Mouse (Mus musculus) splenic B cell, adult 2 months (primary cell): ENCODE results near the gene Cubn.

Source experiments
- DNase-seq: peaks from one replicate; pipeline ENCODE4 v3.0.0-alpha.2; 2011; ENCODE audit warnings: low read depth, low spot score
- H3K27me3 ChIP-seq: 2 replicates; pipeline ENCODE4 v1.6.1; 2012; ENCODE audit warnings: mild to moderate bottlenecking, low read length, moderate library complexity, mixed read lengths; ENCODE audit not compliant: control insufficient read depth, poor library complexity, insufficient read depth, severe bottlenecking
- H3K36me3 ChIP-seq: 2 replicates; pipeline ENCODE4 v1.6.1; 2012; ENCODE audit warnings: mild to moderate bottlenecking, low read length, moderate library complexity, mixed read lengths; ENCODE audit not compliant: control insufficient read depth, poor library complexity, insufficient read depth, severe bottlenecking

Cubn gene

DNA sequence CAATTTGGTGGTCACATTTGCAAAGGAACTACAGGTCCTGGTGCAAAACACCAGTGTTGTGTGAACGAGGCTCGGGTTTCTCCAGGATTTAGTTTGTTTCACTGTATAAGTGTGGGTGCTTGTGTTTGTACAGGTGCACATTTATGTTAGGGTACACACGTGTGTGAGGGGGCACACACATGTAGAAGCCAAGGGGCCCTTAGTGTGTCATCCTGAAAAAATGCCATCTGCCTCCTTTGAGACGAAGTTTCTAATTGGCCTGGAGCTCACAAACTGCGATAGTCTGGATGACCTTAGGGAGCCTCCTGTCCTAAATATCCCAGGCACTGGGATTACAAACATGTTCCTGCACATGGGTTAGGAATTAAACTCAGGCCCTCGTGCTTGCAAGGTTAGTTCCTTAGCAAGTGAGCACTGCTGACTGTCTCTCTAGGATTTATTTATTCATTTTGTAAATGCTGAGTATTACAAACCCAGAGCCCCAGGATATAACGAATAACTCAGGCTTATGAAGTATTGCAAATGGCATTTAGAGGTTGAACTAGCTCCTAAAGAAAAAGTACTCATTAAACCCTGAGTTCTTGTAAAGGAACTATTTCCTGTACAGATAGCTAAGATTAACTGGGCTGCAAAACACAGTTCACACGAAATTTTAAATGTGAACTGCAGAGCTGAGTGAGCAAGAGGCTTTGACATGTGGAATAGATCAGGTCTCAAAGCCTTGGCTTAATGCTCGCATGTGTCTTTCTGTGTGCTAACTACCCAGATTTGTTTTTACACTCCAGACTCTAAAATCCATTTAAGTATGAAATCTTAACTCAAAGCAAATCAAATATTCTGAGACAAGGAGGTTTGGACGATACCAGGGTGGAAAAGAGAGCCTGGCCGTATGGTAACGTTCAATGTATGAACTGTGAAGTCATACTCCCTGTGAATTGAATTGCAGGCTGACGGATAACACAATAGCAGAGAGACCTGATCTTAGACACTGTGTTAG lies 39.8 kb downstream of the Cubn start:
- no peak for DNase-seq

DNA sequence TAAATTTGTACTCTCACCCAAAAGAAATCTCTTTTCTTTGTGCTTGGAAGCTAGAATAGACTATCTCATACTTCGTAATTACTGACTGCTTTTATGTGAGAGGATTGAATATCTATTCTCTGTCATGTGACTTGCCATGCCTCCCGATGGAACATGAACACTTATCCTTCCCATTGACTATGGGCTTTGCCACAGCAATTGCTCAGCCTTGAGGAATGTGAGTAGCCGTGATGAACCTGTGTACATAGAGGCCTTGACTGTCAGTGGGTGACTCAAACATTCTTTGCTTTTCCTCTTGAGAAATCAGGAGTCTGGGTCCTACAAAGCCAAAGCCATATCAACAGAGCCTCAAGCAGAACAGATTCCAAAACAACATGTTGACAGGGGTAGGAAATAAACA lies 40.7 kb downstream of the Cubn start:
- Histone ChIP-seq H3K27me3 (no peaks in the 10 kb centered on the region), H3K36me3 (no peaks in the 10 kb centered on the region)
- no peak for DNase-seq

More for the DNA sequence above, 39.8 kb downstream of the Cubn start:
- no peaks in the 10 kb centered on the region for H3K36me3 ChIP-seq
- H3K27me3 ChIP-seq: no peaks in the 10 kb centered on the region

DNA sequence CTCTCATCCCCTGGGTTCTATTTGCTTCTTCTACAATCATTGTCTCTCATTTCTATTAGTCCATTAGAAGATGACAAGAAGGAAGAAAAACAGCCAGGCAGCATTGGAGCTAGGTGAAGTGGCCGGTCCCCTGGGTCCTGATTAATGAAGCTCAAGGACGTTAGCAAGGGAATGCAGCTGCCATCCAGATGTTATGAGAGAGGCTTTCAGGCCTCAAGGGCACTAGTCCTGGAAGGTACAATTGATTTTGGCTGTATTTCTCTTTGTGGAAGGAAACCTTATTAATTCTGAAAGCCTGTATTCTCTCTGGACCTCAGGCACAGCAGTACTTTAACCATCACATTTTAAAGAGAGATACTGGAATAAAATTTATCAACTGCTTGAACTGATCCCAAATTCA lies 41.1 kb downstream of the Cubn start:
- Histone ChIP-seq H3K27me3 (no peaks in the 10 kb centered on the region), H3K36me3 (no peaks in the 10 kb centered on the region)
- DNase-seq: no peak

DNA sequence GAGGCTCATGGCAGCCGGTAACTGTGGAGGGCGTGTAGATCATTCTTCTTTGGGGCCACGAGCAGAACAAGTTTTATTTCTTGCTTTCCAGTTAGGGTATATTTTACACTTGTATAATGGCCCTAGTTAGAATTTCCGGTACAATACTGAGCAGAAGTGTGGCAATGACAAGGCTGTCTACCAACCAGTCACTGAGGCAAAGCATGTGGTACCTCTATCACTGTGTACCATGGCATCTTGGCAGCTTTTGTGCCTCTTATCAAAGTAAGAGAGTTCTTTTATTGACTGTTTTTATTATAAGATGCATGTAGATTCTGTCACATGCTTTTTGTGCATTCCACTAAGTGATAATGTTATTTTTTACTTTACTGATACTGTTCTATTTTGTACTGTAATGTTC lies 46.5 kb downstream of the Cubn start:
- no peaks in the 10 kb centered on the region for H3K36me3 ChIP-seq
- H3K27me3 ChIP-seq: no peaks in the 10 kb centered on the region
- no peak for DNase-seq

DNA sequence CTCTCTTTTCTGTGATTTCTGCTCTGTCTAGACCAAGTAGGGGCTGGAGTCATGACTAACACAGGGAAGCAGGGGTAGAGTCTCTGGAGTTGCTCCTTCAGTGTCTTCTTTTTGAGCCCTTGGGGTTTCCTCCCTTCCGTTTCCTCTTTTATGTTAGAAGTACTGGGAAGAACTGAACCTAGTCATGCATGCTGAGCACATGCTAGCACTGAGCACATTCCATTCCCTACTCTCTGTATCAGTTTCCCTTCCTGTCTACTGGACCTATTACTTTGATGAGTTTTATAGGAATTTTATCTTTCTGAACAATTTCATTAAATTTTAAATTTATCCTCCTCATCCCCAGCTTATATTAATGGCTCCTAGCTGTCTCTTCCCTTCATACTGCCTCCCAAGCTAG lies 52.6 kb downstream of the Cubn start:
- H3K36me3 ChIP-seq: no peaks in the 10 kb centered on the region
- DNase-seq: no peak

DNA sequence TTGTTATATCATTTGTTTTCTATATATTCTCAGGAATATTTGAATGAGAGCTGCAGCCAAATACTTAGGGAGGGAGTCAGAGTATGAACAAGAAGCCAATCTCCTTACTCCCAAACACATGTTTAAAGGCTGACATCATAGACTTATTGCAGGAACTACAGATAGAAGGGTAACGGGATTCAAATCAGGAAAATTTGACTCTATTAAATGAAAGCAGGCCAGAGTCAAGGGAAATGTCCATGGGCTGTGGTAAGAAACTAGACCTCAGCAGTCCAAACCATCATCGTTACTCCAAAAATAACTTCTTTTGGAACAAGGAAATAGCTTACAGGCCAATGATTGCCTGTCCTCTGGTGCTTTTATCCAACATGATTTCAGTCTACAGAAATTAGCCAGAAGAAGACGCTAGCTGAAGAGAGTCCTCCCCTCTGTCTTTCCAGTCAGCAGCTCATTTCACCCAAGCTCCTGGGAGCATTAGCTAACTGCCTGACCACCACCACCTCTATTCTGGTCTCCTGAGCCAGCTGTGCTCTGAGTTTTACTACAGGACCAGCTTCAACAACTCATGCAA lies 53.3 kb downstream of the Cubn start:
- no peak for DNase-seq
- H3K36me3 ChIP-seq: no peaks in the 10 kb centered on the region
- no peaks in the 10 kb centered on the region for H3K27me3 ChIP-seq

More for the DNA sequence above, 52.6 kb downstream of the Cubn start:
- H3K27me3 ChIP-seq: no peaks in the 10 kb centered on the region

DNA sequence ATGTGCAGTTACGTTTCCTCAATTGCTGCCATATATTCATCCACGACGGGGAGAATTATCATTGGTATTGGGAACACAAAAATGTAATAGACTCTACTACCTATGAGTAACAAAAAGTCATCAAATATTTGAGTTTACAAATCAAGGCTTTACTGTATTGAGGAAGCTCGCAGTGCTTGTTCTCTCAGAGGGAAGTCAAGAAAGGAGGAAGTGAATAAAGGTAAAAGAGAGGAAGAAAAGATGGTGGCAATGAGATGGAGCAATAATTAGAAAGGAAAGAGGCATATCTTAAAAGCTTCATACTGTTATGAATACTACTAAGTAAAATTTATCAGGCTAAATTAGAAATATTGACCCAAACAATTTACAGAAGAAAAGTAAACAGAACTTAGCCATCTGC lies 59.6 kb downstream of the Cubn start:
- Histone ChIP-seq H3K27me3 (no peaks in the 10 kb centered on the region), H3K36me3 (no peaks in the 10 kb centered on the region)
- DNase-seq: no peak

DNA sequence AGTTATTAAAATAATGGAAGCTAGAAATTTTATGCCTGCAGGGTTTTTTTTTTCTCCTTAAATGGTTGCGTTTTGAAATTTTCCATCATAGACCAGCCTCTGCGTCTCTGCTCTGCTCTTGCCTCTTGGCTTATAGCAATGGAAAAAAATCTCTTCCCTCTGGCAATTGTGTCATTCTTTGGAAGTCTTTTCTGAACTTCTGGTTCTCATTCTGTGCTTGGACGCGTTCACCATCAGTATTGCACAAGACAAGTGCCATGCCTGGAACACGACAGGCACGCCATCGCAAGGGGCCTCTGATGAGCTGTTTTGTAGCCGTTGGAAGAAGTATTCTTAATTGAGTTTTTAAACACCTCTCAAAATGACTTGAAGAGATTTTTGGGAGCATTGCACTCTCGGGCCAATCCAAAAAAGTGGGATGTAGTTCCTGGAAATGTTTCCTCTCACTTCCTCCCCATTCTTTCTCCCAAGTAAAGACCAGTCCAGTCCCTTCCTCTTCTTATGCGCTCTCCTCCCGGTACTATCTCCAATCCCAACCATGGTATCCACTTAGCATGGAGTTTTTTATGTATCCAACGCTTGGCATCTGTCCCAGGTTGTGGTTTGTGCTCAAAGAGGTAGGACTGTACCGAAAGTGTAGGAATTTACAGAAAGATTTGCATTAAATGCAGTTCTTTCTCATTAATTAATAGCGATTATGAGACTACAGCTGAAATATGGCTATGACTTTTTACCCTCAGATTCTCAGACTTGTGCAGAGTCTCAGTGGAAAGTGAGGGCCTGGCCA lies 69.4 kb downstream of the Cubn start:
- H3K36me3 ChIP-seq: no peaks in the 10 kb centered on the region
- no peak for DNase-seq
- H3K27me3 ChIP-seq: no peaks in the 10 kb centered on the region

DNA sequence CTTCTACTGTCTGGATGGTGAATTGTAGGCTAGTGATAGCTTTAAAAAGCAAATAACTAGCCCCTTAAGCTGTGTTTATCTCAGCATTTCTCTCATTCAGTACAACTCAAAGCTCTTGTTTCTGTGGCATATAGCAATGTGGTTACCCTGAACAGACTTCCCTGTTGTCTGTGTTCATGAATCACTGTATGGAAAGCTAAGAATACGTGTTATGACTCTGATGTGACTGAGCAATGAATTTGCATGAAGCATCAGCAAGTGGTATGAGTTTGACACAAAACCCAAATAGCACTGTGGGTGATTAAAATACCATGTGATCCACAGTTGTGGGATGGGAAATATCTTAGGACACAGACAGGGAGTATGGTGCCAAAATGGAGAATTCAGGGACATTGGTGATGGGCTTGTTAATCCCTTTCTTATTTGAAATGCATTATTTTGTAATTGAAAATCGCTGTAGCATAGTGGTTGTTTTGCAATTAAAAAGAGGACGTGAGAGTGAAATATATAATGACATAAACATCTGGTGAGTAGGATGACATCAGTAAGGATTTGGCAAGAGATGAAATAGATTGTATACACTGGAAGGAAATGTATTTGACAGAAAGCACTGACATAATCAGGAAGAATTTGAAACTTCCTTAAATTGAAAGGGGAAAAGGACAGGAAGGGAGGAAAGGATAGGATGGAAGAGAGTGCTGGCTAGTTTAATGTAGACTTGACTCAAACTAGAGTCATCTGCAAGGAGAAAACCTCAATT lies 74.7 kb downstream of the Cubn start:
- H3K36me3 ChIP-seq: no peaks in the 10 kb centered on the region

DNA sequence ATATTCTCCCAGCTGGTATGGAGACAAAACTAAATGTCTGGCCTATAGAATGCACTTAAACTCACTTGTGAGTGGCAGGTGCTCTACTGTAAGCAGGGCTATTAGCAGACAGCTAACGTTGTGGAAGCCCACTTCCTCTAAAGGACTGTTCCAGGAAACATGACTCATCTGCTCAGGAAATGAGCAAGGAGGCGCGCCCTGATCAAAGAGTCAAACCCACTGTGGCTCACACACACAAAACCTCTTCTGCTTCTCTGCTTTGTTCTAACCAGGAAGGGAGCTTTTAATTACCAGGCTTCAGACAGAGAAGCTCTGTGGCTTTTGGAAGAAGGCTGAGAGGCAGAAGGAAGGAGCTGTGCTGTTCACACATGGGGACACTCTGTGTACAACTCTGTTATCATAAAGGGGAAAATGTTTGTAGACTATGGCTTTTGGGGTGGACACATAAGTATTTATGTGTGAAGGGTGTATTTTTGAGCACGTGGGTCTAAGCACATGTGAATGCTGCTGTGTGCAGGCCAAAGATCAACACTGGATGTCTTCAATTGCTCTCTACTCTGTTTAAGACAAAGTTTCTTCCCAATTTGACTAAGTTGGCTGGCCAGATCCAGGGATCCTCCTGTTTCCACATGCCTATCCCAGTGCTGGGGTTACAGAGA lies 78.0 kb downstream of the Cubn start:
- DNase-seq: peak; percentile 84
- no peaks in the 10 kb centered on the region for H3K27me3 ChIP-seq
- H3K36me3 ChIP-seq: no peaks in the 10 kb centered on the region

More for the DNA sequence above, 74.7 kb downstream of the Cubn start:
- H3K27me3 ChIP-seq: no peaks in the 10 kb centered on the region
- peak; percentile 56 for DNase-seq

DNA sequence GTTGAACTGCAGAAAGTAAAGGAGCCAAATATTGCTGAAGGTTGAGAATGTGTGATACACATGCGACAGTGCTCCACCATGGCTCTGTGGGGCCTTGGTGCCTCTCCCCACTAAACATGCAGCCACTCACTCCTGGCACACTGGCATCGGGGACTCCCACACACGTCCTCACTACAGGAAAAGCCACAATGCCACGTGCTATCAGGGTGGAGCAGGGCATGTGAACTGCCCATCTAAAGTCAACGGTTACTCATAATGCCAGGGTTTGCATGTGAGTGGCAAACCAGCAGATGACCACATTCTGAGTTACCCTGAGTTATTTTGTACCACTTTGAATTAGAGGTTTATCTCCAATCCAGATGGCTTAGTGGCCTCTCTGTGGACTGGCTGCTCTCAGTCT lies 81.0 kb downstream of the Cubn start:
- peak; percentile 16 for DNase-seq
- Histone ChIP-seq H3K27me3 (no peaks in the 10 kb centered on the region), H3K36me3 (no peaks in the 10 kb centered on the region)

DNA sequence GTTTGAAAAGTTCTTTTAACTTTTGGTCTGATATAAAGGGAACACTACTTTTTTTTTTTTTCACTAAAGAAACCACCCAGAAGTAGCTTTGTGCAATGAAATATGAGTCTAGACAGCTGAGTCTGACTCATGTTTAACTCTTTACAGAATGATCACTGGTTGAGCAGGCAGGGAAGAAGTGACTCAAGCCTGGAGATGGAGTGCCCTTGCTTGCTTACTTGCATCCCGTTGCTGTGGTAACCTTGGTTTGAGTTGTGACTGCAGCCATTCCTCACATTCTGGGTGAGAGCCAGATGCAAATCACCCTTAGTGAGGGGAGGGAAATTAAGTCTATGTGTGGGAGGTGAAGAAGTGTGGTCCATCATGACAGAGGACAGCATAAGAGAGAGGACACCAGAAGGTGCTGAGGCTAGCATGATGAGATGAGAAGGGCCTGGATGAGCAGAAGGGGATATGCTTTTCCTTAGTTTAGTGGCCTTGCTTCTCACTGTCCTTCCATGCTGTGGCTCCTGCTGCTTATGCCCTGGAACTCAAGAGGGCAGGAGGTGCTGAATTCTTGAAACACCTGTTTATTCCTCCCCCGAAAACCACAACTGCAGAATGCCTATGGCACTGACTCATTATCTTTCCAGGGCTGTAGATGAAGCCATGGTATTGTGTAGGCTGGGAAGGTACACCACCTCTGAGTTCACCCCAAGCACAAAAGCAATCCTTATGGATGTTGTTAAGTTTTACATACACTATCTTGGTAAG lies 81.7 kb downstream of the Cubn start:
- Histone ChIP-seq H3K36me3 (no peaks in the 10 kb centered on the region), H3K27me3 (no peaks in the 10 kb centered on the region)
- peak; percentile 75 for DNase-seq

DNA sequence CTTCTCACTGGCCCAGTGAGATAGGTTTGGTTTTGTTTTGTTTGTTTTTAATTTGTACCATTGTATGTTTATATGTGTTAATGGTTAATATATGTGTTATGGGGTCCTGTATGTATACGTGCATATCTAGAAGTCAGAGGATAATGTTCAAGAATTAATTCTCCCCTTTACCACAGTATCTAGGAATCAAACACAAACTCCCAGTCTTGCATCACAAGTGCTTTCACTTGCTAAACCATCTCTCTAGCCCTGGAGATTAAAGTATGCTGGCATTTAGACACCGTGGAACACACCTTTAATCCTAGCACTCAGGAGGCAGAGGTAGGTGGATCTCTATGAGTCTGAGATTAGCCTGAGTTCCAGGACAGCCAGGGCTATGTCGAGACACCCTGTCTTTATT lies 83.3 kb downstream of the Cubn start:
- DNase-seq: no peak
- no peaks in the 10 kb centered on the region for H3K36me3 ChIP-seq
- H3K27me3 ChIP-seq: no peaks in the 10 kb centered on the region
